Mouse (Mus musculus): ENCODE measurements around the gene Spag6.

DNA sequence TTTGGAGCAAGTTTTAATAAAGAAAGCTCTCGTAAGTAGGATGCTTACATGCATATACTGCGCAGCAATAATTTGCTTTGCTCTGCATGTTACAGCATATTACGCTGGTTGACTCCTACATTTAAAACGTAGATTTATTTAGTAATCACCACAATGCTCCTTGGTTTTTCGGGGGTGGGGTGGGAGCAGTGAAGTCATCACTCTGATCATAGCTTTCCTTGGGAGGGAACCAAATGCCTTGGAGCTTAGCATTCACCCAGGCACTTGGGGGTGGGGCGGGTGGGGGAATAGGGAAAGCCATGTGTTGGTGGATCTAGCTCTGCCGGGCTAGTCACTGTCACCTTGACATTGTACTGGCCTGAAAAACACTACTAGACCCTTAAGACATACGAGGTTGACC lies 1.3 kb downstream of the Spag6 start:
- TF ChIP-seq CTCF (IDR thresholded peaks at IDR 0.05; ENCODE audit: borderline replicate concordance, insufficient read depth, low read length): no peak
- TF ChIP-seq POLR2A (IDR thresholded peaks at IDR 0.05; ENCODE audit: low read depth, low read length): no peak; the same call in 1 of the 2 replicates
